Mouse (Mus musculus): ENCODE results near the gene 1700001C19Rik.

1700001C19Rik gene

GRCm38 (mm10) chr17:47378133-47378532, 59.0 kb downstream of the 1700001C19Rik start:
- CTCF ChIA-PET = no interaction called here

GRCm38 (mm10) chr17:47376779-47377280, 60.3 kb downstream of the 1700001C19Rik start:
- CTCF ChIA-PET = no interaction called here

DNA sequence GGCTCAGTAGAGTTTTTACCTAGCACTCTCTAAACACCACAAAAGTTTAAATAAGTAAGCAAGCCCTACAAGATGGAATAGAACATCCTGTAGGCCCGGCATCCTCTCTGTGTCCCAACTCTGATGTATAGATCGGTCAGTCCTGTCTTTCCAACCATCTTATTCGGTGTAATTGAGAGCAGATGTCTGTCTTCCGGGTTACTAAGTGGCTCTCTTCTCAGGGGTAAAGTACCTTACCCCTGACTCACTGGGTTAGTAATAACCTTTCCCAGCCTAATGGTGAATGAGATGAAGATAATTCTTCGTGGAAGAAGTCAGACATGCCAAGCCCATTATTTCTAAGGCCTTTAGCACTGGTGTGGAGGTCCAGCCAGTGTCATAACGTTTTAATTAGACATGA, 63.2 kb downstream of the 1700001C19Rik start:
- CTCF ChIA-PET = no interaction called here

GRCm38 (mm10) chr17:47371451-47371850, 65.7 kb downstream of the 1700001C19Rik start:
- CTCF ChIA-PET = interaction anchor here (0.6 kb wide), 1 partner anchor 911 kb away, joined by 21 read pairs; no protein-coding TSS in a partner anchor

- CTCF ChIA-PET = no interaction called here
Measured at GRCm38 (mm10) chr17:47369087-47369443, 68.1 kb downstream of the 1700001C19Rik start.

DNA sequence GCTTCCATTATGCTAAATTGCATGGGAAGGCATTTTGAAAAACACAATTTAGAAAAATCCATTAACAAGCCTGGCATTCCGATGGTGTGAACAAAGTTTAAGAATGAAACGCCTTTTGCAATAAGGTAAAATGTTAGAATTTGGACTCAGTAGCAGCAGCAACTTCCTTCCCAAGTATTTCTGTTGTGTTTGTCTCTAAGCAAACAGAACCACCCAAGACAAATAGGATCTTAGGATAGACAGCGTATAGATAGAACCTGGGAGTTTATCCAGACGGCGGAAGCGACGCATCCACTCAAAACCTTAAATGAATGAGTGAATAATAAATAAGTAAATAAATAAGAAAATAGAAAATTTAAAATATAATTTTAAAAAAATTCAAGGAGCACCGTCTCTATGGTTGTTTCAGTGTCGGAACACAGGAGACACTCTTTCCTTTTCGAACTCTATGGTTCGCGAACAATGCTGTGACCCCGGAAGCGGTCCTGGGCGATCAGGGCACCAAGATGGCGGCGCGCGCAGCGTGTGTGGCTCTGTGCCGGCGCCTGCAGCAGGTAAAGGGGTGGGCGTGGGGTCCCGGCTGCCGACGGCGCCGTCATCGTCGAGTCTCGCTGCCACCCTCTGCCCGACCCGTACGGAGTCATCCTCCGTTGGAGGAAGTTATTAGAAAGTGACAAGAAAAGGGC, 68.6 kb downstream of the 1700001C19Rik start, which contains the start of gene Mrps10:
Mrps10 (plus strand) TSS at position 487 of the 686 bp plus-strand sequence.
- CTCF ChIA-PET = no interaction called here
